Mouse (Mus musculus) heart, embryonic 10.5 days (tissue): ENCODE measurements at regions not wholly inside any gene's neighbourhood (a gene's known extent, or its start where the extent isn't known, plus 50 kb on each side); places are given as distances from the start of the nearest gene placed in this dataset.

Source experiments
- DNase-seq: peaks from one replicate; pipeline ENCODE4 v3.0.0-alpha.2; 2017; ENCODE audit warnings: low spot score
- H3K27ac ChIP-seq: fragments of 300-500 bp; sonication (generic); 2 replicates; pipeline ENCODE4 v1.5.1; 2016; ENCODE audit warnings: mild to moderate bottlenecking
- H3K27me3 ChIP-seq: fragments of 300-500 bp; sonication (generic); 2 replicates; pipeline ENCODE4 v1.6.1; 2016; ENCODE audit warnings: mild to moderate bottlenecking; ENCODE audit not compliant: poor library complexity, insufficient read depth, severe bottlenecking
- H3K36me3 ChIP-seq: fragments of 300-500 bp; sonication (generic); 2 replicates; pipeline ENCODE4 v1.6.1; 2016; ENCODE audit warnings: mild to moderate bottlenecking, moderate library complexity
- H3K4me1 ChIP-seq: fragments of 300-500 bp; sonication (generic); 2 replicates; pipeline ENCODE4 v1.6.1; 2016; ENCODE audit warnings: mild to moderate bottlenecking
- H3K4me3 ChIP-seq: fragments of 300-500 bp; sonication (generic); 2 replicates; pipeline ENCODE4 v1.5.1; 2016; ENCODE audit warnings: mild to moderate bottlenecking, moderate library complexity
- H3K9me3 ChIP-seq: fragments of 300-500 bp; sonication (generic); 2 replicates; pipeline ENCODE4 v1.6.1; 2016; ENCODE audit warnings: mild to moderate bottlenecking, moderate library complexity
- WGBS: fragments of 180-500 bp; shearing (Covaris S2); methylation state at CpG from one replicate; pipeline ENCODE4 v1.1.7; 2016; 5-methylcytosine and 5-hydroxymethylcytosine counted together

GRCm38 (mm10) chr2:74032177-74033021, 121.3 kb upstream of the Atp5g3 start:
- H3K27me3 ChIP-seq, result no peaks in the 10 kb centered on the region
- WGBS, result 79% methylated on average over 11 of the region's 11 CpGs
- no peaks in the 10 kb centered on the region for H3K36me3 ChIP-seq
- H3K4me1 ChIP-seq, result no peaks in the 10 kb centered on the region
- H3K9me3 ChIP-seq, result no peaks in the 10 kb centered on the region
- H3K27ac ChIP-seq, result no peak overlapping the region
- DNase-seq, result no peak
- H3K4me3 ChIP-seq, result no peak overlapping the region

GRCm38 (mm10) chr2:74029938-74030337, 118.8 kb upstream of the Atp5g3 start:
- Histone ChIP-seq H3K27ac (no peak overlapping the region), H3K36me3 (no peaks in the 10 kb centered on the region), H3K4me1 (no peaks in the 10 kb centered on the region), H3K9me3 (no peaks in the 10 kb centered on the region), H3K4me3 (no peak overlapping the region), H3K27me3 (no peaks in the 10 kb centered on the region)
- DNase-seq, result no peak
- 48% methylated on average over 9 of the region's 9 CpGs for WGBS

GRCm38 (mm10) chr2:74027404-74028104, 116.4 kb upstream of the Atp5g3 start:
- Histone ChIP-seq H3K27ac (no peak overlapping the region), H3K36me3 (no peaks in the 10 kb centered on the region), H3K4me3 (no peak overlapping the region), H3K4me1 (no peaks in the 10 kb centered on the region), H3K27me3 (no peaks in the 10 kb centered on the region), H3K9me3 (no peaks in the 10 kb centered on the region)
- no peak for DNase-seq
- WGBS, result 61% methylated on average over 11 of the region's 11 CpGs

GRCm38 (mm10) chr2:74015146-74015545, 104.0 kb upstream of the Atp5g3 start:
- Histone ChIP-seq H3K4me3 (no peak overlapping the region), H3K9me3 (no peaks in the 10 kb centered on the region), H3K27me3 (no peaks in the 10 kb centered on the region; the same call in 1 of the 2 replicates), H3K27ac (no peak overlapping the region), H3K4me1 (no peaks in the 10 kb centered on the region), H3K36me3 (no peaks in the 10 kb centered on the region)
- WGBS, result 87% methylated on average over 7 of the region's 7 CpGs
- no peak for DNase-seq

GRCm38 (mm10) chr2:74014201-74014600, 103.1 kb upstream of the Atp5g3 start:
- H3K4me3 ChIP-seq, result no peak overlapping the region
- no peaks in the 10 kb centered on the region for H3K36me3 ChIP-seq
- H3K4me1 ChIP-seq, result no peaks in the 10 kb centered on the region
- no peak overlapping the region for H3K27ac ChIP-seq
- WGBS, result 90% methylated on average over 3 of the region's 3 CpGs
- no peaks in the 10 kb centered on the region; the same call in 1 of the 2 replicates for H3K27me3 ChIP-seq
- H3K9me3 ChIP-seq, result no peaks in the 10 kb centered on the region
- DNase-seq, result no peak

GRCm38 (mm10) chr2:73998531-73998930, 87.4 kb upstream of the Atp5g3 start:
- WGBS, result 10% methylated on average over 2 of the region's 2 CpGs
- no peak for DNase-seq
- no peaks in the 10 kb centered on the region for H3K4me1 ChIP-seq
- H3K4me3 ChIP-seq, result no peak overlapping the region
- peaks cover 15% of the 10 kb centered on the region for H3K27me3 ChIP-seq
- H3K36me3 ChIP-seq, result no peaks in the 10 kb centered on the region
- no peak overlapping the region for H3K27ac ChIP-seq
- no peaks in the 10 kb centered on the region for H3K9me3 ChIP-seq

GRCm38 (mm10) chr2:73996986-73997385, 85.9 kb upstream of the Atp5g3 start:
- Histone ChIP-seq H3K36me3 (no peaks in the 10 kb centered on the region), H3K27ac (no peak overlapping the region), H3K4me1 (no peaks in the 10 kb centered on the region), H3K4me3 (no peak overlapping the region), H3K9me3 (no peaks in the 10 kb centered on the region), H3K27me3 (peaks cover 15% of the 10 kb centered on the region)
- no peak for DNase-seq
- WGBS, result 73% methylated on average over 5 of the region's 5 CpGs

- Histone ChIP-seq H3K36me3 (no peaks in the 10 kb centered on the region), H3K4me1 (no peaks in the 10 kb centered on the region), H3K9me3 (no peaks in the 10 kb centered on the region), H3K27me3 (no peaks in the 10 kb centered on the region), H3K27ac (no peak overlapping the region), H3K4me3 (no peak overlapping the region)
- no peak for DNase-seq
- WGBS, result 85% methylated on average over 11 of the region's 11 CpGs
These were observed 80.7 kb upstream of the Atp5g3 start for GRCm38 (mm10) chr2:73991818-73992217.

- Histone ChIP-seq H3K27ac (no peak overlapping the region), H3K27me3 (no peaks in the 10 kb centered on the region), H3K4me3 (no peak overlapping the region), H3K4me1 (no peaks in the 10 kb centered on the region), H3K9me3 (no peaks in the 10 kb centered on the region), H3K36me3 (no peaks in the 10 kb centered on the region)
- no peak for DNase-seq
- WGBS, result 83% methylated on average over 10 of the region's 10 CpGs
These were observed 76.4 kb upstream of the Atp5g3 start for GRCm38 (mm10) chr2:73987441-73988105.

- 80% methylated on average over 6 of the region's 6 CpGs for WGBS
These were observed 74.8 kb upstream of the Atp5g3 start for GRCm38 (mm10) chr2:73985911-73986250.

GRCm38 (mm10) chr2:73985238-73985910, 74.2 kb upstream of the Atp5g3 start:
- no peaks in the 10 kb centered on the region for H3K4me1 ChIP-seq

More at GRCm38 (mm10) chr2:73985911-73986250, 74.8 kb upstream of the Atp5g3 start:
- Histone ChIP-seq H3K4me1 (no peaks in the 10 kb centered on the region), H3K4me3 (no peak overlapping the region), H3K9me3 (no peaks in the 10 kb centered on the region), H3K27ac (no peak overlapping the region), H3K27me3 (no peaks in the 10 kb centered on the region), H3K36me3 (no peaks in the 10 kb centered on the region)
- DNase-seq, result no peak

GRCm38 (mm10) chr2:73983166-73983565, 72.0 kb upstream of the Atp5g3 start:
- no peaks in the 10 kb centered on the region for H3K9me3 ChIP-seq

More at GRCm38 (mm10) chr2:73985238-73985910, 74.2 kb upstream of the Atp5g3 start:
- Histone ChIP-seq H3K27ac (no peak overlapping the region), H3K9me3 (no peaks in the 10 kb centered on the region), H3K36me3 (no peaks in the 10 kb centered on the region), H3K27me3 (no peaks in the 10 kb centered on the region), H3K4me3 (no peak overlapping the region)
- WGBS, result 79% methylated on average over 14 of the region's 14 CpGs
- no peak for DNase-seq

More at GRCm38 (mm10) chr2:73983166-73983565, 72.0 kb upstream of the Atp5g3 start:
- DNase-seq, result no peak
- H3K4me1 ChIP-seq, result no peaks in the 10 kb centered on the region
- no peak overlapping the region for H3K27ac ChIP-seq
- no peaks in the 10 kb centered on the region for H3K36me3 ChIP-seq
- H3K27me3 ChIP-seq, result no peaks in the 10 kb centered on the region
- 58% methylated on average over 4 of the region's 4 CpGs for WGBS
- no peak overlapping the region for H3K4me3 ChIP-seq
